Mouse (Mus musculus) kidney, embryonic 15.5 days (tissue): Measurements from ENCODE around the gene Rph3al. TPM values are rescaled to one million over a fixed set of nuclear protein-coding genes. Genes with fewer than 3 reads are reported as not detected.
A peak's percentile ranks its signal among the peaks of the same experiment; 100 is the strongest.

Experiments
- ATAC-seq: fragments of 200-750 bp; cut with Nextera tagmentation; replicated peaks from 2 replicates; pipeline ENCODE4 v1.8.0; 2017; ENCODE audit warnings: moderate TSS enrichment; ENCODE audit not compliant: low FRiP score
- H3K27ac ChIP-seq: fragments of 300-500 bp; sonication (generic); 2 replicates; pipeline ENCODE4 v1.5.1; 2015; ENCODE audit warnings: mild to moderate bottlenecking, inconsistent platforms
- H3K27me3 ChIP-seq: fragments of 300-500 bp; sonication (generic); 2 replicates; pipeline ENCODE4 v1.6.1; 2015; ENCODE audit warnings: inconsistent platforms
- H3K36me3 ChIP-seq: fragments of 300-500 bp; sonication (generic); 2 replicates; pipeline ENCODE4 v1.6.1; 2015; ENCODE audit warnings: inconsistent platforms
- H3K4me1 ChIP-seq: fragments of 300-500 bp; sonication (generic); 2 replicates; pipeline ENCODE4 v1.6.1; 2015; ENCODE audit warnings: inconsistent platforms
- H3K4me2 ChIP-seq: fragments of 300-500 bp; sonication (generic); 2 replicates; pipeline ENCODE4 v1.6.1; 2015; ENCODE audit warnings: moderate library complexity, mild to moderate bottlenecking, inconsistent platforms
- H3K4me3 ChIP-seq: fragments of 300-500 bp; sonication (generic); replicated peaks from 2 replicates; pipeline ENCODE4 v1.5.1; 2015; ENCODE audit warnings: mild to moderate bottlenecking, inconsistent platforms
- H3K9ac ChIP-seq: fragments of 300-500 bp; sonication (generic); 2 replicates; pipeline ENCODE4 v1.6.1; 2015; ENCODE audit warnings: mild to moderate bottlenecking, inconsistent platforms
- H3K9me3 ChIP-seq: fragments of 300-500 bp; sonication (generic); replicated peaks from 2 replicates; pipeline ENCODE4 v1.6.1; 2016; ENCODE audit warnings: inconsistent platforms
- WGBS: fragments of 180-500 bp; shearing (Covaris S2); methylation state at CpG from one replicate; pipeline ENCODE4 v1.1.7; 2015; ENCODE audit warnings: mixed read lengths; 5-methylcytosine and 5-hydroxymethylcytosine counted together
- polyA plus RNA-seq: library from polyadenylated mRNA; unstranded; fragments of >200 nt; fragmentation: Nextera tagmentation; extraction: Ambion mirVana; gene quantifications from 2 replicates; pipeline ENCODE4 v1.2.1, GENCODE M21; 2015

Gene Rph3al
- polyA plus RNA-seq, 1 experiment from 2014 or later: 14.5 TPM

DNA sequence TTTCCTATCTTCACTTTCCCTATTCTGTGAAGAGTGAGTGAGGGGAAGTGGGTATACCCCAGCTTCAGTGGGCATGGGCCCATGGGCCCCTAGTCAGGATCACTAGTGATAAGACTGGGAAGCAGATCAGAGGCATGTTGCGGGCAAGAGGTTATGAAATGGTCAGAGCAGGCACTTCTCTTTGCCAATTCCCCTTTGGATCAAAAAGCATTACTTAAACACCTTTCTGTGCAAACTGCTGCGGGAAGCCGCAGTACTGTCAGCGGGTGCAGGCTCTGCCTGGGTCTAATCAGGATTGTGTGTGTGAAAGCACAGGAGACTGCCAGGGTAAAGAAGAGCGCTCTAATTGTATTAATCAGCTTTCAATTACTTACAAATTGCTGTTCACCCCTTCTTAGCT is 67.8 kb downstream of the Rph3al start:
- Histone ChIP-seq H3K4me1 (peaks cover 25% of the 10 kb centered on the region), H3K27me3 (no peaks in the 10 kb centered on the region), H3K27ac (no peak overlapping the region), H3K36me3 (no peaks in the 10 kb centered on the region), H3K4me2 (no peak overlapping the region), H3K9me3 (no peaks in the 10 kb centered on the region), H3K4me3 (no peak overlapping the region), H3K9ac (no peak overlapping the region)
- 82% methylated on average over 5 of the region's 5 CpGs for WGBS
- ATAC-seq: no peak

- 27% methylated on average over 5 of the region's 5 CpGs for WGBS
- Histone ChIP-seq H3K9ac (no peak overlapping the region), H3K4me2 (no peak overlapping the region), H3K4me3 (no peak overlapping the region), H3K27me3 (no peaks in the 10 kb centered on the region), H3K36me3 (no peaks in the 10 kb centered on the region), H3K27ac (no peak overlapping the region; the same call in 1 of the 2 replicates), H3K4me1 (peaks cover 29% of the 10 kb centered on the region), H3K9me3 (no peaks in the 10 kb centered on the region)
- ATAC-seq: 0 out of 2 replicates have a peak, but pooled peaks have one; percentile 29
These were observed 68.3 kb downstream of the Rph3al start for GRCm38 (mm10) chr11:75869898-75870297.

- ATAC-seq: no peak
- Histone ChIP-seq H3K27me3 (no peaks in the 10 kb centered on the region), H3K36me3 (no peaks in the 10 kb centered on the region), H3K4me3 (no peak overlapping the region), H3K4me2 (no peak overlapping the region), H3K9ac (no peak overlapping the region), H3K27ac (no peak overlapping the region), H3K4me1 (peaks cover 38% of the 10 kb centered on the region), H3K9me3 (no peaks in the 10 kb centered on the region)
- WGBS: 61% methylated on average over 4 of the region's 4 CpGs
These were observed 71.4 kb downstream of the Rph3al start for GRCm38 (mm10) chr11:75866861-75867260.

DNA sequence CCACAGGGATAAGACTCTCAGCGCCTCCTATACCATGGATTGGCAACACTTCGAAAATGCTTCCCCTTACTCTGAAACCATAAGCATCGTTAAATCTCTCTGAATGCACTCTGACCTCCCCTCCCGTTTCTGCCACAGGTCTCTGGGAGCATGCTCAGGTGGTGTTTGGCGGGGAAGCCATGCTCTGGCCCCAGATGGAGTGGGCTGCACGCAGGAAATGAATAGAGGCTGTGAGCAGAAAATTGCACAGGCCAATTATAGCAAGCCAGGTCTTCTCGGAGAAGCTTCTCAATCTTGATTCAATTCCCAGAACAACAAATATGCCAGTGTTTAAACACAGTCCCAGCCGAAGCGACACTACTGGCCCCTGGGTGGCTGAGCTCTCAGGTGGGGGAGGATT is 72.4 kb downstream of the Rph3al start:
- 22% methylated on average over 9 of the region's 9 CpGs for WGBS
- 0 out of 2 replicates have a peak, but pooled peaks have one; percentile 21 for ATAC-seq
- no peak overlapping the region for H3K9ac ChIP-seq
- 0 out of 2 replicates have a peak overlapping the region, but pooled peaks have one; percentile 28 for H3K27ac ChIP-seq
- no peaks in the 10 kb centered on the region for H3K9me3 ChIP-seq
- H3K4me2 ChIP-seq: no peak overlapping the region
- no peaks in the 10 kb centered on the region for H3K27me3 ChIP-seq
- no peak overlapping the region for H3K4me3 ChIP-seq
- H3K4me1 ChIP-seq: peaks cover 48% of the 10 kb centered on the region
- H3K36me3 ChIP-seq: no peaks in the 10 kb centered on the region

GRCm38 (mm10) chr11:75865253-75865619 is 73.0 kb downstream of the Rph3al start:
- no peak overlapping the region for H3K4me2 ChIP-seq
- no peak for ATAC-seq
- no peaks in the 10 kb centered on the region for H3K36me3 ChIP-seq
- H3K9ac ChIP-seq: no peak overlapping the region
- 0 out of 2 replicates have a peak overlapping the region, but pooled peaks have one; percentile 4 for H3K27ac ChIP-seq
- peaks cover 52% of the 10 kb centered on the region for H3K4me1 ChIP-seq
- 48% methylated on average over 7 of the region's 7 CpGs for WGBS
- H3K4me3 ChIP-seq: no peak overlapping the region
- H3K9me3 ChIP-seq: no peaks in the 10 kb centered on the region
- H3K27me3 ChIP-seq: no peaks in the 10 kb centered on the region

GRCm38 (mm10) chr11:75864529-75865252 is 73.5 kb downstream of the Rph3al start:
- Histone ChIP-seq H3K27ac (0 out of 2 replicates have a peak overlapping the region, but pooled peaks have one; percentile 4), H3K27me3 (no peaks in the 10 kb centered on the region), H3K36me3 (no peaks in the 10 kb centered on the region), H3K4me2 (no peak overlapping the region), H3K4me1 (peaks cover 46% of the 10 kb centered on the region), H3K4me3 (no peak overlapping the region), H3K9me3 (no peaks in the 10 kb centered on the region), H3K9ac (no peak overlapping the region)
- 29% methylated on average over 4 of the region's 4 CpGs for WGBS
- peak; percentile 40; the same call in 1 of the 2 replicates for ATAC-seq

GRCm38 (mm10) chr11:75862466-75862865 is 75.8 kb downstream of the Rph3al start:
- no peaks in the 10 kb centered on the region for H3K36me3 ChIP-seq

DNA sequence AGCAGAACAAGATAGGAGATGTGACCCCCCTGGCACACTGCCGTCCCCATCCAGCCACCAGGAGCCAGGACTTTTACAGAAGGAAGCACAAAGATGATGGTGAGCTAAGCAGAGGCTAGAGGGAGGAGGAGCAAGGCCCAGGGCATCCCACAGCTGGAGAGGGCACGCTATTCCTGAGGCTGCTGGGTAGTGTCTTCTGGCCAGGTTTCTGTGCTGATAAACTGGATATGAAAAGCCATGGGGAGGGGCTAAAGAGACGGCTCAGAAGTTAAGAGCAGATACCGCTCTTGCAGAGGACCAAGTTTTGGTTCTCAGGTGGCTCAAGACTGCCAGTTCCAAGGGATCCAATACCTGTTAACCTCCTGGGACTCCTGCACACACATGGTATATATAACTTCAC is 76.6 kb downstream of the Rph3al start:
- Histone ChIP-seq H3K9ac (no peak overlapping the region), H3K27ac (peak overlapping the region; percentile 14; the same call in 1 of the 2 replicates), H3K9me3 (no peaks in the 10 kb centered on the region), H3K36me3 (no peaks in the 10 kb centered on the region), H3K27me3 (no peaks in the 10 kb centered on the region), H3K4me1 (peaks cover 47% of the 10 kb centered on the region), H3K4me3 (no peak overlapping the region), H3K4me2 (no peak overlapping the region)
- ATAC-seq: no peak
- WGBS: 64% methylated on average over 4 of the region's 4 CpGs

More at GRCm38 (mm10) chr11:75862466-75862865, 75.8 kb downstream of the Rph3al start:
- H3K9me3 ChIP-seq: no peaks in the 10 kb centered on the region
- no peak overlapping the region for H3K9ac ChIP-seq
- H3K27ac ChIP-seq: no peak overlapping the region
- no peaks in the 10 kb centered on the region for H3K27me3 ChIP-seq
- WGBS: 78% methylated on average over 4 of the region's 4 CpGs
- H3K4me1 ChIP-seq: peaks cover 51% of the 10 kb centered on the region
- no peak overlapping the region for H3K4me2 ChIP-seq
- ATAC-seq: no peak
- H3K4me3 ChIP-seq: no peak overlapping the region

GRCm38 (mm10) chr11:75861213-75861612 is 77.0 kb downstream of the Rph3al start:
- peak overlapping the region; percentile 14; the same call in 1 of the 2 replicates for H3K27ac ChIP-seq
- no peaks in the 10 kb centered on the region for H3K9me3 ChIP-seq
- H3K27me3 ChIP-seq: no peaks in the 10 kb centered on the region
- no peak overlapping the region for H3K9ac ChIP-seq
- H3K36me3 ChIP-seq: no peaks in the 10 kb centered on the region
- H3K4me2 ChIP-seq: no peak overlapping the region
- 46% methylated on average over 14 of the region's 14 CpGs for WGBS
- H3K4me1 ChIP-seq: peaks cover 44% of the 10 kb centered on the region
- no peak for ATAC-seq
- H3K4me3 ChIP-seq: no peak overlapping the region

DNA sequence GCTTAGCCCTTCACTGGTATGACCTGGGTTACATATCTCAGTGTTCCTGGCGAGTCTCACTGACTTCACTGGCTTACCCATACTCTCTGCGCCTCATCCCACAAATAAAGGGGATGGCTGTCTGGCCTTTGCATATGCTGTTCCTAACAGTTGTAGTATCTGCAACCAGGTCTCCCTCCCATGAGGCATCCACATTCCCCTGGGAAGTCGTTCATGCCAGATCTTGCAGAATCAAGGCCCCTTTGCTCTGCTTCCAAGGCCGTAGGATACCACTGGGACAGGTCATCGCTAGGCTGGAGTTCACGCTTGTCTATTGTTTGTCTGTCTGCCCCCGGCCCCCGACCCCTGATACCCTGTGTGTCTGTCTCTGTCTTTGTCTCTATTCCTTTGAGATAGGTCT is 78.8 kb downstream of the Rph3al start:
- no peak overlapping the region for H3K27ac ChIP-seq
- no peaks in the 10 kb centered on the region for H3K36me3 ChIP-seq
- H3K27me3 ChIP-seq: no peaks in the 10 kb centered on the region
- no peak overlapping the region for H3K4me3 ChIP-seq
- no peak for ATAC-seq
- 82% methylated on average over 8 of the region's 8 CpGs for WGBS
- H3K4me1 ChIP-seq: peaks cover 27% of the 10 kb centered on the region
- no peak overlapping the region for H3K9ac ChIP-seq
- H3K9me3 ChIP-seq: no peaks in the 10 kb centered on the region
- no peak overlapping the region for H3K4me2 ChIP-seq

- no peak for ATAC-seq
- Histone ChIP-seq H3K9ac (no peak overlapping the region), H3K4me1 (peaks cover 23% of the 10 kb centered on the region), H3K4me3 (no peak overlapping the region), H3K27ac (no peak overlapping the region), H3K36me3 (no peaks in the 10 kb centered on the region), H3K4me2 (no peak overlapping the region), H3K9me3 (no peaks in the 10 kb centered on the region), H3K27me3 (no peaks in the 10 kb centered on the region)
- WGBS: 64% methylated on average over 2 of the region's 2 CpGs
These were observed 79.3 kb downstream of the Rph3al start for GRCm38 (mm10) chr11:75858975-75859374.

DNA sequence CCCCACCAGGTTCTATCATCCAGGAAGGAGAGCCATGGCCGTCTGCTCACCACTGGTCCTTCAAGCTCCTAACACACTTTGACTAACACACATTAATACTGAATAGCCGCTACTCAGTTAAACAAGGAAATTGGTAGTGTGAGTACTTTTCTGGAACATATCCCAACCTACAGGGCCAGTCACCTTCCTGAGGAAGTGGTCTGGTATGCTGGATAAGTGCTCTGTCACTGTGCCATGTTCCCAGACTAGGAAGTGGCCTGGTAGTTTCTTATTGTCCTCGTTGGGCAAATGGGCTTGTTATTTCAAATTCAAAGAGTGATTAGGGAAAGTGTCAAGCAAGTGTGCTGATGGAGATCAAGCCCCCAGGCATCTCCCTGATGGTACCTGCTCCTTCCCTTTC is 80.4 kb downstream of the Rph3al start:
- no peak overlapping the region for H3K27ac ChIP-seq

More for the DNA sequence above, 80.4 kb downstream of the Rph3al start:
- H3K9ac ChIP-seq: no peak overlapping the region
- H3K4me2 ChIP-seq: no peak overlapping the region
- WGBS: 53% methylated on average over 3 of the region's 3 CpGs
- H3K4me1 ChIP-seq: peaks cover 23% of the 10 kb centered on the region
- no peaks in the 10 kb centered on the region for H3K27me3 ChIP-seq
- H3K9me3 ChIP-seq: no peaks in the 10 kb centered on the region
- no peak overlapping the region for H3K4me3 ChIP-seq
- no peak for ATAC-seq
- no peaks in the 10 kb centered on the region for H3K36me3 ChIP-seq
